Mouse (Mus musculus) stomach, embryonic 15.5 days (tissue): ENCODE results near the gene Sh3pxd2a. TPM values are rescaled to one million over a fixed set of nuclear protein-coding genes. Genes with fewer than 3 reads are reported as not detected.

Source experiments
- ATAC-seq: fragments of 200-750 bp; cut with Nextera tagmentation; 2 replicates; pipeline ENCODE4 v1.8.0; 2017; ENCODE audit warnings: low read depth, moderate number of reproducible peaks, moderate TSS enrichment; ENCODE audit not compliant: insufficient read depth, low FRiP score
- H3K27ac ChIP-seq: fragments of 300-500 bp; sonication (generic); 2 replicates; pipeline ENCODE4 v1.5.1; 2015; ENCODE audit warnings: mild to moderate bottlenecking, inconsistent platforms
- H3K27me3 ChIP-seq: fragments of 300-500 bp; sonication (generic); replicated peaks from 2 replicates; pipeline ENCODE4 v1.6.1; 2015; ENCODE audit warnings: inconsistent platforms
- H3K36me3 ChIP-seq: fragments of 300-500 bp; sonication (generic); 2 replicates; pipeline ENCODE4 v1.6.1; 2015; ENCODE audit warnings: inconsistent platforms
- H3K4me1 ChIP-seq: fragments of 300-500 bp; sonication (generic); 2 replicates; pipeline ENCODE4 v1.6.1; 2015; ENCODE audit warnings: inconsistent platforms
- H3K4me2 ChIP-seq: fragments of 300-500 bp; sonication (generic); 2 replicates; pipeline ENCODE4 v1.6.1; 2015; ENCODE audit warnings: mild to moderate bottlenecking, inconsistent platforms
- H3K4me3 ChIP-seq: fragments of 300-500 bp; sonication (generic); replicated peaks from 2 replicates; pipeline ENCODE4 v1.5.1; 2015; ENCODE audit warnings: inconsistent platforms
- H3K9ac ChIP-seq: fragments of 300-500 bp; sonication (generic); 2 replicates; pipeline ENCODE4 v1.6.1; 2015; ENCODE audit warnings: inconsistent platforms
- H3K9me3 ChIP-seq: fragments of 300-500 bp; sonication (generic); 2 replicates; pipeline ENCODE4 v1.6.1; 2016; ENCODE audit warnings: inconsistent platforms
- WGBS: fragments of 180-500 bp; shearing (Covaris S2); methylation state at CpG from one replicate; pipeline ENCODE4 v1.1.7; 2015; 5-methylcytosine and 5-hydroxymethylcytosine counted together
- polyA plus RNA-seq: library from polyadenylated mRNA; unstranded; fragments of >200 nt; fragmentation: Nextera tagmentation; extraction: Ambion mirVana; gene quantifications from 2 replicates; pipeline ENCODE4 v1.2.1, GENCODE M21; 2015

Sh3pxd2a gene
- polyA plus RNA-seq, 1 experiment from 2014 or later, result 6.8 TPM

- Histone ChIP-seq H3K4me2 (peak overlapping the region; percentile 90), H3K4me1 (peaks cover 36% of the 10 kb centered on the region), H3K27ac (no peak overlapping the region), H3K9ac (no peak overlapping the region), H3K27me3 (no peaks in the 10 kb centered on the region), H3K36me3 (no peaks in the 10 kb centered on the region), H3K4me3 (peak overlapping the region; percentile 83), H3K9me3 (no peaks in the 10 kb centered on the region)
- no peak for ATAC-seq
- WGBS, result 23% methylated on average over 6 of the region's 6 CpGs
Measured at GRCm38 (mm10) chr19:47462725-47463124, 1.5 kb downstream of the Sh3pxd2a start.

DNA sequence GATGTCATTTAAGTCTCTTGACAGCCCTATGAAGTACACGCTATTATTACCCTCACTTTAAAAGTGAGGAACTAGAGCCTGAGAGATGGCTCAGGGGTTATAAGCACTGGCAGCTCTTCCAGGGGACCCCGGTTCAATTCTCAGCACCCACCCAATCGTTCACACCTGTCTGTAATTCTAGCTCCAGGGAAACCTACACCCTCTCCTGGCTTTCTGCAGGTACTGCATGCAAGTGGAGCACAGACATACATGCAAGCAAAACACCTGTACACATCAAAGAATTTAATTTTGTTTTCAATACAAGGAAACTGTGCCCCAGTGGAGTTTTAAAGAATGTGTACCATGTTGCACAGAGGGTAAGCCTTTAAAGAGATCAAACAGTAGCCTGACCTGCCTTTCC, 2.4 kb downstream of the Sh3pxd2a start:
- no peak for ATAC-seq
- Histone ChIP-seq H3K27ac (no peak overlapping the region), H3K27me3 (no peaks in the 10 kb centered on the region), H3K4me2 (peak overlapping the region; percentile 90; the same call in 1 of the 2 replicates), H3K4me1 (peaks cover 44% of the 10 kb centered on the region), H3K36me3 (no peaks in the 10 kb centered on the region), H3K4me3 (no peak overlapping the region), H3K9ac (no peak overlapping the region), H3K9me3 (no peaks in the 10 kb centered on the region)
- 89% methylated on average over 3 of the region's 3 CpGs for WGBS

DNA sequence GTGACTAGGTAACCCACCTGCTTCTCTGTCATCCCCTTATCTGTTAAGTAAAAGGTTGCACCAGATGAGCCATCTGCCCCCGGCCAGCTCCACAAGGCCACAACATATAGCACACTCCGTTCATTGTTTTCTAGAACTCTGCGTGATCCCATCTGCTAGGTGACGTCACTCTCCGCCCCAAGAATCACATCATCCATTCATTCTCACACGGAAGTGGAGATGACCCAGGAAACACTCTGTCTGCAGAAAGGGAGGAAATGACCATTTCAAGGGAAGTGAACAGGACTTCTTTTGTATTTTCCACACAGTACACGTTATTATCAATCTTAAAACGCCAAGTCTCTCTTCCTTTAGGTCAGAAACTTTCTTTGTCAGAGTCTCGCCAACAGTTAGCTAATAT, 2.8 kb downstream of the Sh3pxd2a start:
- 66% methylated on average over 9 of the region's 9 CpGs for WGBS
- Histone ChIP-seq H3K27me3 (no peaks in the 10 kb centered on the region), H3K27ac (no peak overlapping the region), H3K4me3 (no peak overlapping the region), H3K36me3 (no peaks in the 10 kb centered on the region), H3K9ac (no peak overlapping the region), H3K4me1 (peaks cover 44% of the 10 kb centered on the region), H3K9me3 (no peaks in the 10 kb centered on the region), H3K4me2 (no peak overlapping the region)
- no peak for ATAC-seq

- H3K9me3 ChIP-seq, result no peaks in the 10 kb centered on the region
- H3K27me3 ChIP-seq, result no peaks in the 10 kb centered on the region
- H3K27ac ChIP-seq, result peak overlapping the region; percentile 35; the same call in 1 of the 2 replicates
- ATAC-seq, result no peak
- no peak overlapping the region for H3K9ac ChIP-seq
- H3K36me3 ChIP-seq, result no peaks in the 10 kb centered on the region
- no peak overlapping the region for H3K4me2 ChIP-seq
- peaks cover 50% of the 10 kb centered on the region for H3K4me1 ChIP-seq
- 36% methylated on average over 19 of the region's 19 CpGs for WGBS
- H3K4me3 ChIP-seq, result no peak overlapping the region
Measured at GRCm38 (mm10) chr19:47460120-47460960, 3.9 kb downstream of the Sh3pxd2a start.

DNA sequence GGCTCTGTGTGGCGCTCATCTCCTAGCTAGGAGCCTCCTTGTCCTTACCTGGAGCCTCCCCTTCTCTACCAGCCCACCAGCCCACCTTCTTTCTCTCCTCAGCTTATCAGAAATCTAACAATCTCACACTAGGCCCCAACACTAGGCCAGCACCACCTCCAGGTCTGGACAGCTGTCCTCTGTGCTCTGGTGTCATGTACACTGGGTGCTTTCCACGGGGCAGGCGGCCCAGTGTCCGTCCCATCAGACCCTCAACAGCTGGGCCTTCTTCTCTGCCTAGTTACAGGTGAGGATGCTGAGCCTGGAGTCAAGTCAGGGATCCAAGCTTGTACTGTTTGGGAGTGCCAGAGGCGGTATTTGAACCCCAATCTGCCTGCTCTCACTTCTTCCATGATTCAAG, 5.0 kb downstream of the Sh3pxd2a start:
- H3K27ac ChIP-seq, result no peak overlapping the region
- no peak for ATAC-seq
- no peaks in the 10 kb centered on the region for H3K9me3 ChIP-seq
- no peak overlapping the region for H3K9ac ChIP-seq
- no peak overlapping the region for H3K4me3 ChIP-seq
- H3K4me2 ChIP-seq, result no peak overlapping the region
- no peaks in the 10 kb centered on the region for H3K27me3 ChIP-seq
- no peaks in the 10 kb centered on the region for H3K36me3 ChIP-seq
- WGBS, result 87% methylated on average over 5 of the region's 5 CpGs
- H3K4me1 ChIP-seq, result peaks cover 59% of the 10 kb centered on the region

- 65% methylated on average over 17 of the region's 17 CpGs for WGBS
Measured at GRCm38 (mm10) chr19:47458504-47459161, 5.6 kb downstream of the Sh3pxd2a start.

DNA sequence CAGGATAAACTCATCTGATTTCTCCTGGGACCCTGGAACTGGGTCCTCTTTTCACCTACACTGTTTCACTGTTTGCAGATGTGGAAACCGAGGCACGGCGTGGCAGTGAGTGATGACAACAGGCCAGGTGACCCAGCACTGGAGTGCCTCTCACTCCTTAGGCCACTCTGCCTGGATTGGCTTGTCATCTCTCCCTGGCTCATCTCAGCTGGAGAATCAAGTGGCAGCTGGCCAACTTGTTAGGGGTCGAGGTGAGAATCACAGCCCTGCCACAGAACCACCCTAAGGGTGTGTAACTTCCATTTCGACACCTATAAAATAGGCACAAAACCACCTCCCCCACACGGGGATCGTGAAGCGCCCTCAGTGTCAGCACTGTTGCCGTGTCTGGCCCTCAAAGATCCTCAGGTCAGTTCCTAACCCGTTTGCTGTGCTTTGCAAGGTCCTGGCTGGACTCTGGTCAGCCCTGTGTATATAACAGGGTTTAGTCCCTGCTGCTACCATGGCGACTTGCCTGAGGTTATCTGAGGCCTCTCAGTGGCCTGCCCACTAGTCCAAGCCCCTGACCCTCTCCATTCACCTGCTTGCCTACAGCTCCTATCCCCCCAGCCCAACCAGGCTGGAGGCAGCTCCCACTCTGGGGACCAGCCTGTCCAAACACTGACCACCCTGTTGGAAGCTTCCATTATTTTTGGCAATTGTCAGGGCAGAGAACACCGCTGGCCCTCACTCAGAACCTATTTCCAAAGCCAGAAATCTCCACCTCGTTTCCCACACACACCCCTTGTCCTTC, 6.3 kb downstream of the Sh3pxd2a start:
- Histone ChIP-seq H3K4me3 (no peak overlapping the region), H3K4me1 (peaks cover 66% of the 10 kb centered on the region), H3K9me3 (no peaks in the 10 kb centered on the region), H3K9ac (no peak overlapping the region), H3K27me3 (no peaks in the 10 kb centered on the region), H3K27ac (no peak overlapping the region), H3K4me2 (no peak overlapping the region), H3K36me3 (no peaks in the 10 kb centered on the region)
- WGBS, result 54% methylated on average over 13 of the region's 13 CpGs
- no peak; the same call in 1 of the 2 replicates for ATAC-seq

More at GRCm38 (mm10) chr19:47458504-47459161, 5.6 kb downstream of the Sh3pxd2a start:
- Histone ChIP-seq H3K27ac (no peak overlapping the region), H3K36me3 (no peaks in the 10 kb centered on the region), H3K4me3 (no peak overlapping the region), H3K9me3 (no peaks in the 10 kb centered on the region), H3K4me1 (peaks cover 65% of the 10 kb centered on the region), H3K27me3 (no peaks in the 10 kb centered on the region), H3K9ac (no peak overlapping the region), H3K4me2 (no peak overlapping the region)
- ATAC-seq, result no peak

- no peak overlapping the region for H3K4me2 ChIP-seq
- H3K9me3 ChIP-seq, result no peaks in the 10 kb centered on the region
- peaks cover 64% of the 10 kb centered on the region for H3K4me1 ChIP-seq
- H3K4me3 ChIP-seq, result no peak overlapping the region
- H3K36me3 ChIP-seq, result no peaks in the 10 kb centered on the region
- no peaks in the 10 kb centered on the region for H3K27me3 ChIP-seq
- no peak overlapping the region for H3K27ac ChIP-seq
- H3K9ac ChIP-seq, result no peak overlapping the region
- ATAC-seq, result no peak
- 62% methylated on average over 6 of the region's 6 CpGs for WGBS
Measured at GRCm38 (mm10) chr19:47456021-47456420, 8.2 kb downstream of the Sh3pxd2a start.

DNA sequence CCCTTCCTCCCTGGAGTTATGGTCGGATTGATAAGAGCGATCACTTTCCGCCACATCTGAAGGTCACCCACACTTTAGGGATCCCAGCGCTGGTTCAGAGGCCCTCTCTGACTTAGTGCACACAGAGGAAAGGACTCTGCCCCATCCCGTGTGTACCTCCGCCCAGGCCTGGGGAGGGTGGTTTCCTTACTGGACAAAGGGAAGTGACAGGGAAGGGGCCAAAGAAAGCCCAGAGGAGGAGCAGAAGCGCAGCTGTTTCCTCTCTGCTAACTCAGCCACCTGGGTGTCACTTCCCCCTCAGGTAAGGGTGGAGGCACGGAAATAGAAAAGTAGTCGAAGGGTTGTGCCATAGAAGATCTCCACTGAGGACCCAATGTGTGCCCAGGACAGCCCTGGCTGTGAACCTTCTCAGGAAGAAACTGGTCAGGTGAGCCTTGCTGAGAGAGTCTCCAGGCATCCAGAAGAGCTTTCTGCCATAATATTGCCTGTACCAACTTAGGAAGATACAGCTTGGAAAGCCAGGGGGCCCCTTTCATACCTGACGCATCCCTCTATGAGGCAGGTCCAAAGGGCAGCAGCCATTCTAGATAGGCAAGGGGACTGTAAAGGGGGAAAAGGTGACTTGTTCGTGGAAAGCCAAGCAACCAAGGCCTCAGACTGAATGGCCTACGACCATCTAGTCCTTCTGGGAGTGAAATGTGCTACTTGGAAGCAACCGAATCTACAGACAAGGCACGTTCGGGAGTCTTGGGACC, 9.0 kb downstream of the Sh3pxd2a start:
- H3K9me3 ChIP-seq, result no peaks in the 10 kb centered on the region
- no peaks in the 10 kb centered on the region for H3K27me3 ChIP-seq
- H3K4me3 ChIP-seq, result no peak overlapping the region
- peak overlapping the region; percentile 55 for H3K27ac ChIP-seq
- no peak overlapping the region for H3K4me2 ChIP-seq
- no peak overlapping the region for H3K9ac ChIP-seq
- H3K4me1 ChIP-seq, result peaks cover 64% of the 10 kb centered on the region
- H3K36me3 ChIP-seq, result no peaks in the 10 kb centered on the region
- 74% methylated on average over 15 of the region's 15 CpGs for WGBS
- no peak; the same call in 1 of the 2 replicates for ATAC-seq

- peaks cover 63% of the 10 kb centered on the region for H3K4me1 ChIP-seq
- H3K27me3 ChIP-seq, result no peaks in the 10 kb centered on the region
- H3K9ac ChIP-seq, result no peak overlapping the region
- no peaks in the 10 kb centered on the region for H3K9me3 ChIP-seq
- H3K4me2 ChIP-seq, result no peak overlapping the region
- ATAC-seq, result no peak; the same call in 1 of the 2 replicates
- no peaks in the 10 kb centered on the region for H3K36me3 ChIP-seq
- no peak overlapping the region for H3K4me3 ChIP-seq
- 64% methylated on average over 11 of the region's 11 CpGs for WGBS
- peak overlapping the region; percentile 57 for H3K27ac ChIP-seq
Measured at GRCm38 (mm10) chr19:47454167-47455000, 9.8 kb downstream of the Sh3pxd2a start.
